Mouse (Mus musculus) myocyte (in vitro differentiated cells): ENCODE measurements around the gene Six3. TPM values are rescaled to one million over a fixed set of nuclear protein-coding genes. Genes with fewer than 3 reads are reported as not detected.

ENCODE experiments used
- H3K27me3 ChIP-seq: one replicate; pipeline ENCODE4 v1.6.1; 2011; ENCODE audit not compliant: control insufficient read depth, insufficient read depth, insufficient read length
- H3K36me3 ChIP-seq: one replicate; pipeline ENCODE4 v1.6.1; 2011; ENCODE audit not compliant: control insufficient read depth, insufficient read depth
- H3K4me2 ChIP-seq: one replicate; pipeline ENCODE4 v1.6.1; 2011; ENCODE audit warnings: low read depth, control low read depth
- H3K4me3 ChIP-seq: one replicate; pipeline ENCODE4 v1.5.1; 2011; ENCODE audit warnings: mild to moderate bottlenecking, control low read depth, moderate library complexity
- H3K79me2 ChIP-seq: one replicate; pipeline ENCODE4 v1.6.1; 2011; ENCODE audit not compliant: control insufficient read depth, insufficient read depth
- H3ac ChIP-seq: one replicate; pipeline ENCODE4 v1.6.1; 2011; ENCODE audit not compliant: control insufficient read depth, insufficient read length
- CEBPB ChIP-seq: IDR thresholded peaks from 2 replicates; pipeline ENCODE4 v1.6.1; 2011; ENCODE audit warnings: mild to moderate bottlenecking, moderate library complexity; ENCODE audit not compliant: poor library complexity, insufficient read depth, severe bottlenecking
- E2F4 ChIP-seq: IDR thresholded peaks from one replicate; pipeline ENCODE4 v1.6.1; 2011; ENCODE audit warnings: mild to moderate bottlenecking, control low read depth, moderate library complexity; ENCODE audit not compliant: insufficient read depth
- MAX ChIP-seq: IDR thresholded peaks from one replicate; pipeline ENCODE4 v1.6.1; 2011; ENCODE audit warnings: low read depth, mild to moderate bottlenecking, control low read depth
- MYOD1 ChIP-seq, 3 experiments: IDR thresholded peaks; one replicate each; pipeline ENCODE4 v1.6.1; 2011; ENCODE audit warnings: control low read depth in 2 of 3, low read depth in 2 of 3, mild to moderate bottlenecking in 2 of 3, moderate library complexity in 1 of 3; ENCODE audit not compliant: insufficient read length in 2 of 3, control insufficient read depth in 1 of 3
- MYOG ChIP-seq, 3 experiments: IDR thresholded peaks; one replicate each; pipeline ENCODE4 v1.6.1; 2011; ENCODE audit warnings: control low read depth in 2 of 3, low read depth in 2 of 3, mild to moderate bottlenecking in 2 of 3; ENCODE audit not compliant: insufficient read length in 2 of 3, control insufficient read depth in 1 of 3, insufficient read depth in 1 of 3
- POLR2A ChIP-seq: IDR thresholded peaks from one replicate; pipeline ENCODE4 v1.6.1; 2011; ENCODE audit warnings: low read depth, mild to moderate bottlenecking, control low read depth, moderate library complexity; ENCODE audit not compliant: insufficient read length
- POLR2AphosphoS2 ChIP-seq: IDR thresholded peaks from one replicate; pipeline ENCODE4 v1.6.1; 2011; ENCODE audit warnings: low read depth, control low read depth; ENCODE audit not compliant: insufficient read length
- REST ChIP-seq: IDR thresholded peaks from one replicate; pipeline ENCODE4 v1.6.1; 2011; ENCODE audit warnings: mild to moderate bottlenecking, control low read depth, moderate library complexity; ENCODE audit not compliant: insufficient read depth, insufficient read length
- SRF ChIP-seq: IDR thresholded peaks from one replicate; pipeline ENCODE4 v1.6.1; 2011; ENCODE audit warnings: low read depth; ENCODE audit not compliant: control insufficient read depth, insufficient read length
- TCF12 ChIP-seq: IDR thresholded peaks from one replicate; pipeline ENCODE4 v1.6.1; 2011; ENCODE audit warnings: mild to moderate bottlenecking, control low read depth; ENCODE audit not compliant: poor library complexity, insufficient read depth, severe bottlenecking
- TCF3 ChIP-seq: IDR thresholded peaks from one replicate; pipeline ENCODE4 v1.6.1; 2011; ENCODE audit warnings: low read depth, control low read depth; ENCODE audit not compliant: insufficient read length
- USF1 ChIP-seq: IDR thresholded peaks from one replicate; pipeline ENCODE4 v1.6.1; 2011; ENCODE audit warnings: low read depth, mild to moderate bottlenecking, control low read depth, moderate library complexity
- polyA plus RNA-seq: library from polyadenylated mRNA; unstranded; fragments of >200 nt; fragmentation: generic; extraction: Trizol; gene quantifications from one replicate; pipeline ENCODE4 v1.2.1, GENCODE M21; 2012; ENCODE audit warnings: missing spikeins

Six3 gene
- polyA plus RNA-seq, 1 experiment: not detected

DNA sequence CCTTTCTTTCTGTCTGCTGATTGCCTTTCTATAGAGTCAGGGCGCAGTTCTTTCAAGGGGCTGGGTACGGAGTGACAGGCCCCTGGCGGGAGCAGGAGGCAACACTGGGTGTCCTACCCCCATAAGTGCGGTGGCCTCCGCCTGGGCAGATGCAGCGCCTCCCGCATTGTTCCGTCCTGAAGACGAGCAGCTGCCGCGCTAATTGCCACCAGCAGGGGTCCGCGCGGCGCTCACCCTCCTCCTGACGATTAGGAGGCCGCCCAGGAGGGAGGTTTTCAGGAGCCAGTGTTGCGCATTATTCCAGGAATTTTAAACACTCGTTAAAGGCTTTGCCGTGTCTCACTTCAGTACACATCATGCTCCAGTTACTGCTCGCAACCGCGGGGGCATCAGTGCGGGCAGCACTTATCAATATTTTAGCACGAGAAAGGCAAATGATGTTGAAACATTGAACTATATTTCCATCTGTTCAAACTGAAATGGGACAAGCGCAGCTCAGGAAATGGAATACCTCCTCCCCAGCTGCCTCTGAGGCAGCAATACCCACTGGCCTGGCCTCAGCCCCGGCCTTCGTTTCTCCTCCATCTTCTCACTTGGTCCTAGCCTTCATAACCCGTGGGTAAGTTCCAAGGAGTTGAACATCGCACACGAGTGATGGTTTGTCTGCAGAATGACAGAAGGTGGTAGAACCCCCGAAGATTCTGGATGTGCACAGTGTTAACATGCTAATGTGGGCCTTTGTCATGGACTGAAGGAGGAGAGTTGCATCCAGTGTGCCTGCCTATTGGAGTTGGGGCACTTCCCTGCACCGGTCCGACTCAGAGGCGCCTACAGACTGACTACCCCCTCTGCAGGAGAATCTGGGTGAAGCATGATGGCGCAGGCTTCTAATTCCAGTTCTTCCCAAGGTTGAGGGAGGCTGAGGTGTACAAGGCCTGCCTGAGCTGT lies 32.6 kb downstream of the Six3 start:
- TF ChIP-seq SRF: no peak
- no peak for TF ChIP-seq REST
- Histone ChIP-seq H3K27me3 (peaks cover 12% of the 10 kb centered on the region), H3K36me3 (no peaks in the 10 kb centered on the region), H3ac (no peak overlapping the region), H3K4me2 (no peak overlapping the region), H3K79me2 (no peaks in the 10 kb centered on the region), H3K4me3 (no peak overlapping the region)

DNA sequence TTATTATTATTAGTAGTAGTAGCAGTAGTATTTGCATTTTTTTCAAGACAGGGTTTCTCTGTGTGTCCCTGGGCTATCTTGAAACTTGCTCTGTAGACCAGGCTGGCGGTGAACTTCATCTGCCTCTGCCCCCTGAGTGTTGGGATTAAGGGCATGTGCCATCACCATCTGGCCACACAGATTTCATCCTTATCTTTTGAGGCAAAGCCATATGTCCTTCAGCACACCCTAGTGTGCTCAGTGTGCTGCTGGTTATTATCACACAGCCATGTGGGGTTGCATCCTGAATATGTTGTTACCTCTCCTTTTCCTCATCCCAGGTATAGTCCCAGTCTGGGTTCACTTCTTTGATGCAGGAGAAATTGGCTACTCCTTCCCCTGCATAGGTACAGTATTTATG lies 46.6 kb downstream of the Six3 start:
- Histone ChIP-seq H3K4me3 (no peak overlapping the region), H3K79me2 (no peaks in the 10 kb centered on the region), H3K4me2 (no peak overlapping the region), H3ac (no peak overlapping the region), H3K27me3 (no peaks in the 10 kb centered on the region), H3K36me3 (no peaks in the 10 kb centered on the region)
- no peak for TF ChIP-seq USF1
- no peak for TF ChIP-seq SRF
- TF ChIP-seq MYOD1 (IDR thresholded peaks at IDR 0.05; ENCODE audit: control insufficient read depth in 1 of 3, insufficient read length in 2 of 3, low read depth in 2 of 3): no peak
- TF ChIP-seq E2F4: no peak
- TF ChIP-seq POLR2A: no peak
- no peak for TF ChIP-seq CEBPB

DNA sequence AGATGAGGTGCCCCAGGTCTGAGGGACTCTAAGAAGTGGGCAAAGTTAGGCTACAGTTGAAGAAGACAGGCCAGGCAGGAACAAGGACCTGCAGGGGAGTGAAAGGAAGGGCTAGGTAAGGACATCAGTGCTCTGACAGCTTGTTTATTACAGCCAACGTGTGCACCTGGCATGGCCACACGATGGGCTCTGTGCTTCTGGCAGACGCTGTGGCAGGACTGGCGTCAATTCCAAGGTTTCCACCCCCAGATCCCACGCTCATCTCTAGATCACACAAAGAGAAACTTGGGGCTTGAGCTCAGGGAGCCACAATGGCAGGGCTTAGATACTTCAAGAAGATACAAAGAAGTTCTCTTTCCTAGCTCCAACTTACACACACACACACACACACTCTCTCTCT lies 48.1 kb downstream of the Six3 start:
- no peak overlapping the region for H3K4me2 ChIP-seq
- no peak for TF ChIP-seq MYOD1 (IDR thresholded peaks at IDR 0.05; ENCODE audit: control insufficient read depth in 1 of 3, insufficient read length in 2 of 3, low read depth in 2 of 3)
- TF ChIP-seq TCF3: no peak
- TF ChIP-seq SRF: no peak
- no peak for TF ChIP-seq MAX
- TF ChIP-seq POLR2AphosphoS2: no peak
- no peak for TF ChIP-seq E2F4
- TF ChIP-seq TCF12: no peak
- TF ChIP-seq REST: no peak
- TF ChIP-seq MYOG (IDR thresholded peaks at IDR 0.05; ENCODE audit: control insufficient read depth in 1 of 3, insufficient read depth in 1 of 3, insufficient read length in 2 of 3, low read depth in 2 of 3): no peak
- TF ChIP-seq CEBPB: no peak
- no peak for TF ChIP-seq POLR2A
- TF ChIP-seq USF1: no peak
- no peaks in the 10 kb centered on the region for H3K36me3 ChIP-seq
- H3K4me3 ChIP-seq: no peak overlapping the region
- H3ac ChIP-seq: no peak overlapping the region
- no peaks in the 10 kb centered on the region for H3K27me3 ChIP-seq
- no peaks in the 10 kb centered on the region for H3K79me2 ChIP-seq

DNA sequence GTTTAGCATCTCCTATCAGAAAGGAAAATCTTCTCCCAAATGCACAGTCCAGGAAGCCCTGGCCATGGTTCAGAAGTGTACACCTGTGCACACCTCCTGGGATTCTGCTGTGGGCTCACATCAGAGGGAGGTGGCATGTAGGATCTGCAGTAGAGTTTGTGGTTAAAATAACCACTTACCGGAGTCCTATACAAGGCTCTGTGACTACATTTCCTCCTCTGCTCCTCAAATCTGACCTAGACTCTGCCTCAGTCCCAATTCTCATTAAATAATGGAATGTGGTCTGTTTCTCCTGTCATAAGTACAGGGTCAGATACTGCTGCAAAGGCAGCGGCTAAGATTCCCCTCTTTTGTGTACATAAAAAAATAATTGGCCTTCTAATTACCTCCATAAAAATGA lies 50.8 kb downstream of the Six3 start:
- Histone ChIP-seq H3K4me3 (no peak overlapping the region), H3K4me2 (no peak overlapping the region), H3K27me3 (no peaks in the 10 kb centered on the region), H3K79me2 (no peaks in the 10 kb centered on the region), H3K36me3 (no peaks in the 10 kb centered on the region), H3ac (no peak overlapping the region)
- TF ChIP-seq POLR2A (no peak), E2F4 (no peak), CEBPB (no peak), MAX (no peak), MYOG (IDR thresholded peaks at IDR 0.05; ENCODE audit: control insufficient read depth in 1 of 3, insufficient read depth in 1 of 3, insufficient read length in 2 of 3, low read depth in 2 of 3) (no peak), TCF3 (no peak), REST (no peak), MYOD1 (IDR thresholded peaks at IDR 0.05; ENCODE audit: control insufficient read depth in 1 of 3, insufficient read length in 2 of 3, low read depth in 2 of 3) (no peak), TCF12 (no peak), POLR2AphosphoS2 (no peak), USF1 (no peak), SRF (no peak)

DNA sequence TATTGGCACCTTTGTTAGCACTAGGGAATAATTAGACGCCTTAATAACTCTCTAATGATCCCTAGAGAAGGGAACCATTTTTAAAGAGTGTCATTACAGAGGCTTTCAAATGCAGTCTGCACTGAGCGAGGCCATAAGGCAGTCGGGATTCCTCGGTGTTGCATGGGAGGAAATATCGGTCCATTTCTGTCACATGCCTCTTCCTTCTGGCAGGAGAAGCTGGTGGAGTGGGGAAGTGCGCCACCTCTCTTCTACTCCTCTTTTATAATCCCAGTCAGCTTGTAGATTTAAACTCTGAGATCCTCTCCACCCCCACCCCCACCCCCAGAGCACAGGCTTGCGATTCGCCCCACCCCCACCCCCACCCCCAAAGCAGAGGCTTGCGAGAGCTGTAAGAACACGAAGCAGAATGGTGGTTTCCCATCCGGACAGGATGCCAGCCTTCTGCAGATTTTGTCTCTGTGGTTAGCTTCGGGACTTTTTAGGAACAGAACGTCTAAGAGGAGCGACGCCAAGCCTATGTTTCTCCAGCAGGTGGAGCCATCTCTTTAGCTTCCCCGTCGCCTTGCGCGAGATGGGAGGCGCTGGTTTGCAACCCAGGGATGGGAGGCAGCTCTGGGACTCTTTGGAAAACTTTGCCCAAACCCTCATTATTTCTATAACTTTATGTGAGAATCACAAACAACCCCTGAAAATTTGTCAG lies 51.4 kb downstream of the Six3 start:
- Histone ChIP-seq H3K4me2 (no peak overlapping the region), H3K79me2 (no peaks in the 10 kb centered on the region), H3K36me3 (no peaks in the 10 kb centered on the region), H3K4me3 (no peak overlapping the region), H3K27me3 (no peaks in the 10 kb centered on the region), H3ac (no peak overlapping the region)
- TF ChIP-seq SRF: no peak
- no peak for TF ChIP-seq E2F4
- TF ChIP-seq CEBPB: no peak
- no peak for TF ChIP-seq POLR2A
- TF ChIP-seq TCF3: no peak
- no peak for TF ChIP-seq USF1
- TF ChIP-seq TCF12: no peak
- no peak for TF ChIP-seq POLR2AphosphoS2
- no peak for TF ChIP-seq MYOD1 (IDR thresholded peaks at IDR 0.05; ENCODE audit: control insufficient read depth in 1 of 3, insufficient read length in 2 of 3, low read depth in 2 of 3)
- TF ChIP-seq MAX: no peak
- TF ChIP-seq MYOG (IDR thresholded peaks at IDR 0.05; ENCODE audit: control insufficient read depth in 1 of 3, insufficient read depth in 1 of 3, insufficient read length in 2 of 3, low read depth in 2 of 3): no peak
- no peak for TF ChIP-seq REST
